In genomic region chr17:25474330-25475077, GRCm38 (mm10) we compare ENCODE assay signal across 9 mouse cellular contexts. TPM values are rescaled to one million over a fixed set of nuclear protein-coding genes. Genes with fewer than 3 reads are reported as not detected.
DNase-seq lines count a peak whose midpoint lies in the region; ATAC-seq lines count a peak whose summit lies in the region.
"Had no signal": no experiment of that assay in that cellular context is flagged by ENCODE, and none has a peak within 500 bp of the region (broad histone marks: within the 10 kb centered on the region; RNA-seq: fewer than 3 reads in every experiment).

No protein-coding gene starts in this region.

- peak overlapping the region; percentile 79 for H3K4me2 ChIP-seq in embryonic facial prominence, embryonic 13.5 days
- H3K4me2 ChIP-seq in heart, embryonic 15.5 days = peak overlapping the region; percentile 80
- peak overlapping the region; percentile 70 for H3K4me2 ChIP-seq in liver, embryonic 16.5 days (ENCODE audit: low read depth, low read length)
- H3K4me2 ChIP-seq in neural tube, embryonic 11.5 days (ENCODE audit: low read depth) = peak overlapping the region; percentile 66

- peak overlapping the region; percentile 71 for H3K9ac ChIP-seq in embryonic facial prominence, embryonic 13.5 days
- H3K9ac ChIP-seq in heart, embryonic 15.5 days = peak overlapping the region; percentile 31; the same call in 1 of the 2 replicates
- H3K9ac ChIP-seq in liver, embryonic 16.5 days (ENCODE audit: low read depth, low read length) = 0 out of 2 replicates have a peak overlapping the region, but pooled peaks have one; percentile 26
- H3K9ac ChIP-seq in neural tube, embryonic 11.5 days (ENCODE audit: low read length) = peak overlapping the region; percentile 36; the same call in 1 of the 2 replicates

- no peak overlapping the region for H3K27ac ChIP-seq in embryonic facial prominence, embryonic 13.5 days
- no peak overlapping the region for H3K27ac ChIP-seq in heart, embryonic 15.5 days
- H3K27ac ChIP-seq in liver, embryonic 16.5 days (ENCODE audit: low read length) = no peak overlapping the region
- H3K27ac ChIP-seq in neural tube, embryonic 11.5 days (ENCODE audit: low read depth, low read length) = no peak overlapping the region

- DNase-seq in CD4-positive, CD25-positive, alpha-beta regulatory T cell, adult 2 months (ENCODE audit: low read depth, low spot score) = peak; percentile 85
- peak; percentile 86 for DNase-seq in adrenal gland, postnatal 14 days
- DNase-seq in kidney, postnatal 14 days = peak; percentile 74
- peak; percentile 78 for DNase-seq in neural tube, embryonic 11.5 days (ENCODE audit: low spot score)
- peak; percentile 57 for DNase-seq in testis, postnatal 14 days (ENCODE audit: low spot score)

- H3K9me3 ChIP-seq in embryonic facial prominence, embryonic 13.5 days = no peaks in the 10 kb centered on the region
- no peaks in the 10 kb centered on the region for H3K9me3 ChIP-seq in heart, embryonic 15.5 days (replicated peaks)
- no peaks in the 10 kb centered on the region for H3K9me3 ChIP-seq in liver, embryonic 16.5 days (replicated peaks; ENCODE audit: control insufficient read depth, low read length)
- no peaks in the 10 kb centered on the region for H3K9me3 ChIP-seq in neural tube, embryonic 11.5 days (ENCODE audit: control insufficient read depth, low read length)

- no peaks in the 10 kb centered on the region for H3K36me3 ChIP-seq in embryonic facial prominence, embryonic 13.5 days
- H3K36me3 ChIP-seq in heart, embryonic 15.5 days = no peaks in the 10 kb centered on the region
- no peaks in the 10 kb centered on the region for H3K36me3 ChIP-seq in liver, embryonic 16.5 days (ENCODE audit: control insufficient read depth, insufficient read depth)
- H3K36me3 ChIP-seq in neural tube, embryonic 11.5 days (ENCODE audit: control insufficient read depth, insufficient read depth, low read length) = no peaks in the 10 kb centered on the region

- WGBS in embryonic facial prominence, embryonic 13.5 days = 2% methylated on average over 38 of the region's 38 CpGs
- WGBS in heart, embryonic 15.5 days = 2% methylated on average over 38 of the region's 38 CpGs
- 2% methylated on average over 38 of the region's 38 CpGs for WGBS in liver, embryonic 16.5 days (ENCODE audit: insufficient replicate concordance)
- WGBS in neural tube, embryonic 11.5 days = 3% methylated on average over 38 of the region's 38 CpGs

- peaks cover 17% of the 10 kb centered on the region for H3K4me1 ChIP-seq in embryonic facial prominence, embryonic 13.5 days
- H3K4me1 ChIP-seq in heart, embryonic 15.5 days (replicated peaks) = peaks cover 39% of the 10 kb centered on the region
- peaks cover 3% of the 10 kb centered on the region; the same call in 1 of the 2 replicates for H3K4me1 ChIP-seq in liver, embryonic 16.5 days (ENCODE audit: control insufficient read depth, low read depth, low read length)
- H3K4me1 ChIP-seq in neural tube, embryonic 11.5 days (ENCODE audit: control insufficient read depth, insufficient read depth, low read length) = no peaks in the 10 kb centered on the region

- peaks cover 55% of the 10 kb centered on the region for H3K27me3 ChIP-seq in embryonic facial prominence, embryonic 13.5 days
- H3K27me3 ChIP-seq in heart, embryonic 15.5 days = peaks cover 46% of the 10 kb centered on the region
- H3K27me3 ChIP-seq in liver, embryonic 16.5 days (ENCODE audit: control insufficient read depth, insufficient read depth, low read depth, low read length) = no peaks in the 10 kb centered on the region; the same call in none of the 2 replicates
- 0 out of 2 replicates have a peak, but pooled peaks cover 8% of the 10 kb centered on the region for H3K27me3 ChIP-seq in neural tube, embryonic 11.5 days (ENCODE audit: control insufficient read depth, insufficient read depth, low read length)

- peak overlapping the region; percentile 45 for H3K4me3 ChIP-seq in embryonic facial prominence, embryonic 13.5 days
- H3K4me3 ChIP-seq in heart, embryonic 15.5 days = peak overlapping the region; percentile 43
- peak overlapping the region; percentile 47 for H3K4me3 ChIP-seq in liver, embryonic 16.5 days (ENCODE audit: low read depth, low read length)
- H3K4me3 ChIP-seq in neural tube, embryonic 11.5 days (ENCODE audit: low read depth, low read length) = peak overlapping the region; percentile 20

- peak; percentile 53; the same call in 1 of the 2 replicates for ATAC-seq in embryonic facial prominence, embryonic 13.5 days (ENCODE audit: insufficient number of reproducible peaks, insufficient read depth, low FRiP score, low TSS enrichment, low read depth)
- ATAC-seq in heart, embryonic 15.5 days (replicated peaks; ENCODE audit: insufficient number of reproducible peaks, insufficient read depth, low FRiP score, low read depth) = peak; percentile 32; the same call in 1 of the 2 replicates
- peak; percentile 33; the same call in 1 of the 2 replicates for ATAC-seq in liver, embryonic 16.5 days (ENCODE audit: low read depth)
- peak; percentile 67; the same call in 1 of the 2 replicates for ATAC-seq in neural tube, embryonic 11.5 days (ENCODE audit: insufficient read depth, low FRiP score, low TSS enrichment)

RNA-seq across cellular contexts. Expression of gene Tekt4, which starts 20.1 kb away (rescaled TPM):
- total RNA-seq in adrenal gland, postnatal 14 days (2021) = not detected in 2 replicates
- polyA plus RNA-seq in embryonic facial prominence, embryonic 13.5 days (2015; fragmentation: Nextera tagmentation; extraction: Ambion mirVana) = not detected in 2 replicates
- 0.41 and 0.45 TPM in 2 replicates for polyA plus RNA-seq in heart, embryonic 15.5 days (2015; fragmentation: Nextera tagmentation; extraction: Ambion mirVana)
- 0.05 and 0.07 TPM in 2 replicates for polyA plus RNA-seq in liver, embryonic 16.5 days (2015; fragmentation: Nextera tagmentation; extraction: Ambion mirVana)
- 0.25 and 0.46 TPM in 2 replicates for polyA plus RNA-seq in neural tube, embryonic 11.5 days (2014; fragmentation: Nextera tagmentation; extraction: Ambion mirVana)
- total RNA-seq: gastrocnemius, postnatal 4 days had no signal

RNA-seq across cellular contexts. Expression of gene Sstr5, which starts 22.6 kb away (rescaled TPM):
- 0.15 TPM in 1 of 2 replicates, not detected in the other for total RNA-seq in adrenal gland, postnatal 14 days (2021)
- polyA plus RNA-seq in embryonic facial prominence, embryonic 13.5 days (2015; fragmentation: Nextera tagmentation; extraction: Ambion mirVana) = 0.36 and 0.65 TPM in 2 replicates
- 0.06 and 0.20 TPM in 2 replicates for polyA plus RNA-seq in heart, embryonic 15.5 days (2015; fragmentation: Nextera tagmentation; extraction: Ambion mirVana)
- not detected in 2 replicates for polyA plus RNA-seq in liver, embryonic 16.5 days (2015; fragmentation: Nextera tagmentation; extraction: Ambion mirVana)
- not detected in 2 replicates for polyA plus RNA-seq in neural tube, embryonic 11.5 days (2014; fragmentation: Nextera tagmentation; extraction: Ambion mirVana)
- total RNA-seq: gastrocnemius, postnatal 4 days had no signal

RNA-seq across cellular contexts. Expression of gene Cacna1h, which starts 40.9 kb away (rescaled TPM):
- 38.4 and 45.4 TPM in 2 replicates for total RNA-seq in adrenal gland, postnatal 14 days (2021)
- polyA plus RNA-seq in embryonic facial prominence, embryonic 13.5 days (2015; fragmentation: Nextera tagmentation; extraction: Ambion mirVana) = 6.2 and 8.6 TPM in 2 replicates
- polyA plus RNA-seq in heart, embryonic 15.5 days (2015; fragmentation: Nextera tagmentation; extraction: Ambion mirVana) = 5.5 and 6.5 TPM in 2 replicates
- polyA plus RNA-seq in liver, embryonic 16.5 days (2015; fragmentation: Nextera tagmentation; extraction: Ambion mirVana) = 0.17 and 0.22 TPM in 2 replicates
- polyA plus RNA-seq in neural tube, embryonic 11.5 days (2014; fragmentation: Nextera tagmentation; extraction: Ambion mirVana) = 9.7 and 13.3 TPM in 2 replicates
